Mouse (Mus musculus) midbrain, postnatal 0 days (tissue): ENCODE results near the gene Akp3. TPM values are rescaled to one million over a fixed set of nuclear protein-coding genes. Genes with fewer than 3 reads are reported as not detected.
A peak's percentile ranks its signal among the peaks of the same experiment; 100 is the strongest.

ENCODE experiments used
- ATAC-seq: fragments of 200-750 bp; cut with Nextera tagmentation; 2 replicates; pipeline ENCODE4 v1.8.0; 2017; ENCODE audit warnings: moderate number of reproducible peaks, mild to moderate bottlenecking, moderate TSS enrichment, moderate library complexity; ENCODE audit not compliant: low FRiP score
- DNase-seq: peaks from one replicate; pipeline ENCODE4 v3.0.0-alpha.2; 2015; ENCODE audit warnings: low spot score
- H3K27ac ChIP-seq: fragments of 300-500 bp; sonication (generic); 2 replicates; pipeline ENCODE4 v1.5.1; 2014; ENCODE audit warnings: low read depth, mild to moderate bottlenecking, low read length, mixed read lengths
- H3K27me3 ChIP-seq: fragments of 300-500 bp; sonication (generic); 2 replicates; pipeline ENCODE4 v1.6.1; 2014; ENCODE audit warnings: low read length, control low read depth, mixed read lengths; ENCODE audit not compliant: insufficient read depth
- H3K36me3 ChIP-seq: fragments of 300-500 bp; sonication (generic); 2 replicates; pipeline ENCODE4 v1.6.1; 2014; ENCODE audit warnings: low read length, control low read depth, mixed read lengths; ENCODE audit not compliant: insufficient read depth
- H3K4me1 ChIP-seq: fragments of 300-500 bp; sonication (generic); 2 replicates; pipeline ENCODE4 v1.6.1; 2014; ENCODE audit warnings: mild to moderate bottlenecking, control low read depth, antibody characterized with exemption, low read length, mixed read lengths; ENCODE audit not compliant: insufficient read depth
- H3K4me2 ChIP-seq: fragments of 300-500 bp; sonication (generic); 2 replicates; pipeline ENCODE4 v1.6.1; 2014; ENCODE audit warnings: low read depth, mild to moderate bottlenecking, low read length, mixed read lengths; ENCODE audit not compliant: poor library complexity, severe bottlenecking
- H3K4me3 ChIP-seq: fragments of 300-500 bp; sonication (generic); 2 replicates; pipeline ENCODE4 v1.5.1; 2014; ENCODE audit warnings: low read depth, mild to moderate bottlenecking, low read length, moderate library complexity
- H3K9ac ChIP-seq: fragments of 300-500 bp; sonication (generic); replicated peaks from 2 replicates; pipeline ENCODE4 v1.6.1; 2014; ENCODE audit warnings: mild to moderate bottlenecking, low read length, moderate library complexity, mixed read lengths; ENCODE audit not compliant: poor library complexity, severe bottlenecking
- H3K9me3 ChIP-seq: fragments of 300-500 bp; sonication (generic); 2 replicates; pipeline ENCODE4 v1.6.1; 2016; ENCODE audit warnings: low read length, control low read depth
- CTCF ChIP-seq: IDR thresholded peaks from 2 replicates; pipeline ENCODE4 v1.5.1; 2016; ENCODE audit warnings: antibody characterized with exemption, mild to moderate bottlenecking
- WGBS: fragments of 180-500 bp; shearing (Covaris S2); extraction: QIAGEN DNeasy Blood & Tissue Kit; methylation state at CpG from one replicate; pipeline ENCODE4 v1.1.7; 2014; 5-methylcytosine and 5-hydroxymethylcytosine counted together
- polyA plus RNA-seq: library from polyadenylated mRNA; unstranded; fragments of >200 nt; fragmentation: Nextera tagmentation; extraction: Ambion mirVana; gene quantifications from 2 replicates; pipeline ENCODE4 v1.2.1, GENCODE M21; 2015
- total RNA-seq: library from RNA; depleted of rRNA; stranded (reverse); fragments of >200 nt; gene quantifications from 2 replicates; pipeline ENCODE4 v1.2.3, GENCODE M21; 2014

The Akp3 gene
- total and polyA plus RNA-seq, 2 experiments from 2014 or later: 0.38 TPM; not detected in 1

DNA sequence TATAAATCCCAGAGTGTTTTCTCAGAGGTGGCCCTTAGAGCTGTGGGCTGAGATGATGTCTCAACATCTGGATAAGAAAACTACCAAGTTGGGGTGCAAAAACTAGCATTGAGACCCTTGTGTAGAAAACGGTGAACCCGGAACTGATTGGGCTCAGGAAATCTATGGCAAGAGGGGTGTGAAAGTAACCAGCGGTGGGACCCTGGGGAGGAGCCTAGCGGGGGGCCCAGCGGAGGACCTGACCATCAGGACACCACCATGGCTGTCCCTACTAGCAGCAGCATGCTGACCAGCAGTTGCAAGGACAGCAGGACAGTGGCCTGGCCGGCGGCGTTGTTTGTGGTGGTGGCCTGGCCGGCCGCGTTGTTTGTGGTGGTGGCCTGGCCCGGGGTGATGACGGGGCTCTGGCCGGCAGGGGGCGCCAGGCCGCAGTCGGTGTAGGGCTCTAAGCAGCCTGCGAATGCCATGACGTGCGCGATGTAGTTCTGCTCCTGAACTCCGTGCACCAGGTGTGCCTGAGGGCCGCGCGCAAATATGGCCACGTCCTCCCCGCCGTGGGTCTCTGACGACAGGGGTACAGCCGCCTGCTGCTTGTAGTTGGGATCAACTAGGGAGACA is 26.3 kb upstream of the Akp3 start:
- ATAC-seq (peak; percentile 69), DNase-seq (peak; percentile 41)
- Histone ChIP-seq H3K27me3 (no peaks in the 10 kb centered on the region), H3K4me2 (0 out of 2 replicates have a peak overlapping the region, but pooled peaks have one; percentile 6), H3K4me1 (peaks cover 2% of the 10 kb centered on the region; the same call in 1 of the 2 replicates), H3K27ac (no peak overlapping the region), H3K4me3 (no peak overlapping the region), H3K9me3 (no peaks in the 10 kb centered on the region), H3K9ac (no peak overlapping the region), H3K36me3 (no peaks in the 10 kb centered on the region)
- 16% methylated on average over 30 of the region's 30 CpGs for WGBS
- TF ChIP-seq CTCF: peak; percentile 65

DNA sequence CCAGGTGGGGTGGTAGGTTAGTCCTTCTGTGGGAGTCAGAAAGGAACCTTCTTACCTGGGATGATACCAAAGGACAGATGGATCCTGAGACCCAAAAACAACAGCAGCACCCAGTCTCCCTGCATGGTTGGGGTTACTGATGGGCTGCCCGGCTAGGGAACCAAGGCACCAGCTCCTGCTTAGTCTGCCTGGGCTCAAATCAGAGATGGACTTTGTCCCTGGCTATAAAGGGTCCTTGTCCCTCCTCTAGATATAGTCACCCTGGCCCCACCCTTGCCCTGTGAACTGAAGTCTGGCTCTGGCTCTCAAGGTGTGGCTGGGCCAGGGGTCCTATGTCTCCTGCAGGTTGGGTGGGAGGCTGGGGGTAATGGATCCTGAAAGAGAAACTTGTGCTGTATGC is 23.4 kb upstream of the Akp3 start, which contains the start of gene Alpi:
Gene Alpi (minus strand): TSS at position 196 of the 400 bp plus-strand sequence.
- Histone ChIP-seq H3K27ac (no peak within 1 kb of the TSS), H3K36me3 (no peaks in the 10 kb centered on the region), H3K4me1 (peaks cover 2% of the 10 kb centered on the region; the same call in 1 of the 2 replicates), H3K27me3 (no peaks in the 10 kb centered on the region), H3K4me3 (no peak within 1 kb of the TSS), H3K9me3 (no peaks in the 10 kb centered on the region), H3K4me2 (no peak within 1 kb of the TSS), H3K9ac (no peak within 1 kb of the TSS)
- ATAC-seq (no peak), DNase-seq (no peak)
- WGBS: 100% methylated on average over 1 of the region's 1 CpGs
- no peak for TF ChIP-seq CTCF

DNA sequence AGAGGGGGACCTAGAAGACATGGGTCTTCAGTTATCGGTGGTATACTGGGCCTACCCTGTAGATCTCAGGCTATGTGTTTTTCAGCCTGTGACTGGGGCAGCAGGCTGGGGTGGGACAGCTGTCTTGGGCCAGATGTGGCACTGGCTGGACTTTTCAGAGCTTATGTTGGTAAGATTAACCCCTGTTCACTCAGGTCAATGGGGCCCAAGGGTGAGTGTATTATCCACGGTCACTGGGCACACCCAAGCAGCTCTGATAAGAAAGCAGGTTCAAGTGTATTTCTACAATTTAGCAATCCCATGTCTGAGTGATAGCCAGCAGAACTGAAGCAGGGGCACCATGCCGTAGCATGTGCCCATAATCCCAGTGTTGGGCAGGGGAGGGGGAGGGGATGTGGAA is 22.7 kb upstream of the Akp3 start:
- no peak overlapping the region for H3K4me3 ChIP-seq
- H3K4me2 ChIP-seq: no peak overlapping the region
- no peak for DNase-seq
- no peak for TF ChIP-seq CTCF
- 86% methylated on average over 3 of the region's 3 CpGs for WGBS
- H3K4me1 ChIP-seq: peaks cover 2% of the 10 kb centered on the region; the same call in 1 of the 2 replicates
- no peaks in the 10 kb centered on the region for H3K27me3 ChIP-seq
- no peak overlapping the region for H3K27ac ChIP-seq
- H3K36me3 ChIP-seq: no peaks in the 10 kb centered on the region
- ATAC-seq: no peak
- H3K9me3 ChIP-seq: no peaks in the 10 kb centered on the region
- H3K9ac ChIP-seq: no peak overlapping the region

DNA sequence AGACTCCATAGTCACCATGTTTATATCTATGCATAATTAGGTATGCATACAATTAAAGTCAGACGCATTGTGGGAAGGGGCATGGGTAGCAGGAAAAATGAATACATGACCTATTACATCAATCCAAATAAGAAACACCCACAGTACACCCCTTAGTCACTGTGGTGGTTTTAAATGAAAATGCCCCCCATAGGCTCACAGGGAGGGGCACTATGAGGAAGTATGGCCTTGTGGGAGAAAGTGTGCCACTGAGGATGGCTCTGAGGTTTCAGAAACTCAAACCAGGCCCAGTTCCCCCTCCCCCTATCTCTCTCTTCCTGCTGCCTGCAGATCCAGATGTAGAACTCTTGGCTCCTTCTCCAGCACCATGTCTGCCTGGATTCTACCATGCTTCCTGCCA is 20.8 kb upstream of the Akp3 start:
- no peaks in the 10 kb centered on the region for H3K27me3 ChIP-seq
- H3K4me3 ChIP-seq: no peak overlapping the region
- no peaks in the 10 kb centered on the region for H3K36me3 ChIP-seq
- DNase-seq (no peak), ATAC-seq (no peak)
- 74% methylated on average over 1 of the region's 1 CpGs for WGBS
- H3K27ac ChIP-seq: no peak overlapping the region
- no peaks in the 10 kb centered on the region for H3K4me1 ChIP-seq
- H3K9ac ChIP-seq: no peak overlapping the region
- no peak for TF ChIP-seq CTCF
- H3K4me2 ChIP-seq: no peak overlapping the region
- no peaks in the 10 kb centered on the region for H3K9me3 ChIP-seq

DNA sequence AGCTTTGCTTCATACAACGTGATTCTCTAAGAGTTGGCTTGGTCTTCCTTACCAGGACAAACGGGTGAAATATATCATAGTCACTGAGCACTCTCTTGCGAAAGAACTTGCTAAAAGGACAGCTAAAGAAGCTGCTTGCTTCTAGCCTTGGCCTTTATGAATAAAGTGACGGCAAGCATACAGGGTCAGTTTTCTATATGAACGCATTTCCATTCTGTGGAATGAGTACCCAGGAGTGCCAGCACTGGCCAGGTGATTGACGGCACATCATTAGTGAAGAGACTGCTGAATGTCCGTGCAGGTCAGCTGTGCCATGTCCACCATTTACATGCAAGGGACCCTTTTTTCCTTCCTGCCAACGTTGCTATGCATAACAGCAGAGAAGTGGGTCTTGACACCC is 18.2 kb upstream of the Akp3 start:
- Histone ChIP-seq H3K4me3 (no peak overlapping the region), H3K4me1 (no peaks in the 10 kb centered on the region), H3K36me3 (no peaks in the 10 kb centered on the region), H3K9me3 (no peaks in the 10 kb centered on the region), H3K27me3 (no peaks in the 10 kb centered on the region), H3K9ac (no peak overlapping the region), H3K4me2 (no peak overlapping the region), H3K27ac (no peak overlapping the region)
- 79% methylated on average over 8 of the region's 8 CpGs for WGBS
- ATAC-seq (no peak), DNase-seq (no peak)
- TF ChIP-seq CTCF: no peak

DNA sequence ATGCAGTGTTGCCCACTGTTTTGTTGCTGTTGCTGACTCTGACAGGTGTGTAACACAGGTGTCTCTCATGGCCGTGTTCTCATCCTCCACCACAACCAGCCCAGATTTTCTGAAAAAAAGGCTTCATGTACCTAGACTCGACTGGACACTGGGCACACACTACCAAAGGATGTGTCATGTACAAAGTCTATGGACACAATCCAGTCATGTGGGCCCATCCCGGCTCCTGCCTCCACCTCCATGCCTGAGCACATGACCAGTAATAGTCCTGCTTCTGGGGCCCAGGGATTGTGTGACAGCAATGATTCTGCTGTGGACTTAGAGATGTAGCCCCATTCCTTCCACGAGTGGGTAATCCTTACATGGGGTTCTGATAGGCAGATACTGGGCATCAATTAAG is 16.2 kb upstream of the Akp3 start:
- no peak for ATAC-seq
- DNase-seq: no peak
- no peak overlapping the region for H3K4me3 ChIP-seq
- TF ChIP-seq CTCF: no peak
- H3K27ac ChIP-seq: no peak overlapping the region
- no peak overlapping the region for H3K9ac ChIP-seq
- no peaks in the 10 kb centered on the region for H3K9me3 ChIP-seq
- H3K4me2 ChIP-seq: no peak overlapping the region
- H3K27me3 ChIP-seq: no peaks in the 10 kb centered on the region
- 87% methylated on average over 4 of the region's 4 CpGs for WGBS
- H3K36me3 ChIP-seq: no peaks in the 10 kb centered on the region
- no peaks in the 10 kb centered on the region for H3K4me1 ChIP-seq
